Mouse (Mus musculus) erythroblast, embryonic 14.5 days (primary cell): Measurements from ENCODE around the gene Hoxd10. TPM values are rescaled to one million over a fixed set of nuclear protein-coding genes. Genes with fewer than 3 reads are reported as not detected.

ENCODE experiments used
- H3K27me3 ChIP-seq: 2 replicates; pipeline ENCODE4 v1.6.1; 2012; ENCODE audit warnings: inconsistent platforms; ENCODE audit not compliant: control insufficient read depth
- H3K36me3 ChIP-seq: 2 replicates; pipeline ENCODE4 v1.6.1; 2012; ENCODE audit warnings: mild to moderate bottlenecking, inconsistent platforms; ENCODE audit not compliant: control insufficient read depth
- H3K4me1 ChIP-seq: 2 replicates; pipeline ENCODE4 v1.6.1; 2012; ENCODE audit warnings: inconsistent platforms; ENCODE audit not compliant: control insufficient read depth
- H3K4me3 ChIP-seq: replicated peaks from 2 replicates; pipeline ENCODE3; 2012; ENCODE audit warnings: moderate library complexity, mild to moderate bottlenecking, inconsistent platforms
- H3K9me3 ChIP-seq: 2 replicates; pipeline ENCODE4 v1.6.1; 2012; ENCODE audit warnings: low read length, inconsistent platforms, mixed read lengths; ENCODE audit not compliant: control insufficient read depth
- GATA1 ChIP-seq: IDR thresholded peaks from 2 replicates; pipeline ENCODE4 v1.6.1; 2012; ENCODE audit warnings: low read length, inconsistent platforms, mixed read lengths
- TAL1 ChIP-seq: IDR thresholded peaks from 3 replicates; pipeline ENCODE4 v1.6.1; 2012; ENCODE audit warnings: low read length, inconsistent platforms, mixed read lengths
- polyA plus RNA-seq: library from polyadenylated mRNA; stranded (reverse); fragments of >175 nt; gene quantifications from 2 replicates; pipeline ENCODE4 v1.2.3, GENCODE M21; 2012

The Hoxd10 gene
- polyA plus RNA-seq, 1 experiment, result not detected

DNA sequence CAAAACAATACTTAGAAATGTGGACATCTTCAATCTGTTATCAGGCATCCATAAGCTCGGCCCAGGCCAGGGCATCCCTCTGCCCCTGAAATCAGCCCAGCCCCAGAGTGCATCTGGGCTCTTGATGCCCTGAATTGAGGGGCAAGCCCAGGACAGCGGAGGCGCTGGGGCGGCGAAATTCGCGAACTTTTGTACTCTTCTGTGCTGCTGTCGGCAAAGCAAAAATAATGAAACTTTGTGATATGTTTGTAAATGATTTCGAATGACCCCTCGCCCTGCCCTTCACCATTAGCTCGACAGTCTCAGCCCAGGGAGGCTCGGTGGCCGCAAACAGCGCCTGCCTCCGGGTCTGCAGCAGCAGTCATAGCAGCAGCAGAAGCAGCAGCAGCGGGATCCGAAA, 33.4 kb downstream of the Hoxd10 start:
- TF ChIP-seq TAL1 (no peak), GATA1 (no peak)
- no peak overlapping the region for H3K4me3 ChIP-seq
- no peaks in the 10 kb centered on the region for H3K36me3 ChIP-seq
- peaks cover 94% of the 10 kb centered on the region for H3K27me3 ChIP-seq
- H3K9me3 ChIP-seq, result no peaks in the 10 kb centered on the region
- no peaks in the 10 kb centered on the region for H3K4me1 ChIP-seq

GRCm38 (mm10) chr2:74726551-74726950, 34.8 kb downstream of the Hoxd10 start, which contains the start of gene Gm28230:
Gene Gm28230, plus strand, starts transcription at chr2:74726728.
- Histone ChIP-seq H3K4me3 (no peak within 1 kb of the TSS), H3K4me1 (no peaks in the 10 kb centered on the region), H3K36me3 (no peaks in the 10 kb centered on the region), H3K9me3 (no peaks in the 10 kb centered on the region), H3K27me3 (peaks cover 99% of the 10 kb centered on the region)
- TF ChIP-seq TAL1, result no peak
- no peak for TF ChIP-seq GATA1

GRCm38 (mm10) chr2:74726973-74727639, 35.4 kb downstream of the Hoxd10 start:
- no peak overlapping the region for H3K4me3 ChIP-seq
- TF ChIP-seq GATA1 (no peak), TAL1 (no peak)
- no peaks in the 10 kb centered on the region for H3K9me3 ChIP-seq
- peaks cover 99% of the 10 kb centered on the region for H3K27me3 ChIP-seq
- no peaks in the 10 kb centered on the region for H3K36me3 ChIP-seq
- no peaks in the 10 kb centered on the region for H3K4me1 ChIP-seq

GRCm38 (mm10) chr2:74727640-74728302, 36.0 kb downstream of the Hoxd10 start:
- H3K4me1 ChIP-seq, result no peaks in the 10 kb centered on the region
- no peaks in the 10 kb centered on the region for H3K36me3 ChIP-seq
- TF ChIP-seq GATA1 (no peak), TAL1 (no peak)
- peaks cover 99% of the 10 kb centered on the region for H3K27me3 ChIP-seq
- H3K4me3 ChIP-seq, result no peak overlapping the region
- H3K9me3 ChIP-seq, result no peaks in the 10 kb centered on the region

DNA sequence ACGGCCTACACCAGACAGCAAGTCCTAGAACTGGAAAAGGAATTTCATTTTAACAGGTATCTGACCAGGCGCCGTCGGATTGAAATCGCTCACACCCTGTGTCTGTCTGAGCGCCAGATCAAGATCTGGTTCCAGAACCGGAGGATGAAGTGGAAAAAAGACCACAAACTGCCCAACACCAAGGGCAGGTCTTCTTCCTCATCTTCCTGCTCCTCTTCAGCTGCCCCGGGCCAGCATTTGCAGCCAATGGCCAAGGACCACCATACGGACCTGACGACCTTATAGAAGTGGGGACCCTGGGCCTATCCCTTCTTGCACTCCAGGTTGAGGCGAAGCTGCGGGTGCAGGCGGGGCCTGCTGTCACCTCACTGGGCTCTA, 36.6 kb downstream of the Hoxd10 start:
- H3K27me3 ChIP-seq, result peaks cover 99% of the 10 kb centered on the region
- no peaks in the 10 kb centered on the region for H3K36me3 ChIP-seq
- H3K9me3 ChIP-seq, result no peaks in the 10 kb centered on the region
- no peak for TF ChIP-seq GATA1
- TF ChIP-seq TAL1, result no peak
- no peak overlapping the region for H3K4me3 ChIP-seq
- no peaks in the 10 kb centered on the region for H3K4me1 ChIP-seq

GRCm38 (mm10) chr2:74730331-74730730, 38.6 kb downstream of the Hoxd10 start:
- Histone ChIP-seq H3K27me3 (peaks cover 99% of the 10 kb centered on the region), H3K4me3 (no peak overlapping the region), H3K4me1 (no peaks in the 10 kb centered on the region), H3K36me3 (no peaks in the 10 kb centered on the region), H3K9me3 (no peaks in the 10 kb centered on the region)
- TF ChIP-seq GATA1 (no peak), TAL1 (no peak)

DNA sequence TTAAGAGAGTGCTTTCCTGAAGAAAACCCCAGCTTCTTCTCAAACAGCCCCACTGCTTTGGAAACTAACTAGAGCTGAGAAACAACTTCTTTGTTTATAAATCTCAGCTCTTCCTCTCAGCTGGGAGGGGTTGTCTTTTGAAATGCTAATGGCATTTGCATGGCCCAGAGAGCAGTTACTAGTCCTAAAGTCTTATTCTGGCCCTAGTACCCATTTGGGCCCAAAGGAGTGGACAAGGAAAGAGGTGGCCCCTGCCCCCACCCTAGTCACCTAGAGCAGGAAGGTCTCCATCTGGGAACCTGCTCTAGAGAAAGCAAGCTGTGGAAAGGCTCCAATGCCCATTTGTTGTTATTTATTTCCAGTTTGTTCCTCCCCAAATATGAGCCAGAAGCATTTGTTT, 39.3 kb downstream of the Hoxd10 start:
- Histone ChIP-seq H3K36me3 (no peaks in the 10 kb centered on the region), H3K9me3 (no peaks in the 10 kb centered on the region), H3K4me3 (no peak overlapping the region), H3K27me3 (peaks cover 99% of the 10 kb centered on the region), H3K4me1 (no peaks in the 10 kb centered on the region)
- TF ChIP-seq TAL1 (no peak), GATA1 (no peak)

DNA sequence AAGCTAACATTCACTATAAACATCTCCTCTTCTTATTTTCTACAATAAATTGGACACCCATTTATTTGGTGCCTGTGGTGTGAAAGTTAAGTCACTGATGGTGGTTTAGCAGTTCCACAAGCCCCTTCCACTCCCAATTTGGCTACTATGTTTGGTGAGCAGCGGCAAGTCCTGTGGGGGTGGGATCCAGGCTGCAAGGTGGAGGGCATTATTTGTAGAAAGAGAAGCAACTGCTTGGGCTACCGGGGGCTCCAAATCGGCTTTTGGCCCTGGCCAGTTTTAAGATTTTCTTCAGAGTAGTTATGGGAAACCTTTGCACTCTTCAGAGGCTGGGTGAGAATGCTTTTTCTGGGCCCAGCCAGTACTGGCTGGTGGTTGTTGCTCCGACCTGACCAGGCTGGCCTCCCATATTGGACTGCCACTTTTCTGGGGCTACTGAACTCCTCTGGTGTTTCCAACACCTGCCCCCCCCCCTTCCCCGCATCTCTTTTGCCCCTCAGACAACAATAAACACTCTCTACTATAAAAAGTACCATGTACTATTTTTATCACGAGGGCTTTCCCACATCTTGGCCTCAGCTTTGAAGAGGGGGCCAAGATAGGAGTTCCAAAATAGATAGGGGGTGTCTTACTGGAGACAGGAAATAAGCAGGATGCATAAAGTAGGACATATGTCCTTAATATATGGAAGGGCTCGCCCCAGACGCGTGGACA, 40.2 kb downstream of the Hoxd10 start:
- no peaks in the 10 kb centered on the region for H3K36me3 ChIP-seq
- no peaks in the 10 kb centered on the region for H3K9me3 ChIP-seq
- H3K27me3 ChIP-seq, result peaks cover 99% of the 10 kb centered on the region
- no peak overlapping the region for H3K4me3 ChIP-seq
- TF ChIP-seq GATA1 (no peak), TAL1 (no peak)
- H3K4me1 ChIP-seq, result no peaks in the 10 kb centered on the region

DNA sequence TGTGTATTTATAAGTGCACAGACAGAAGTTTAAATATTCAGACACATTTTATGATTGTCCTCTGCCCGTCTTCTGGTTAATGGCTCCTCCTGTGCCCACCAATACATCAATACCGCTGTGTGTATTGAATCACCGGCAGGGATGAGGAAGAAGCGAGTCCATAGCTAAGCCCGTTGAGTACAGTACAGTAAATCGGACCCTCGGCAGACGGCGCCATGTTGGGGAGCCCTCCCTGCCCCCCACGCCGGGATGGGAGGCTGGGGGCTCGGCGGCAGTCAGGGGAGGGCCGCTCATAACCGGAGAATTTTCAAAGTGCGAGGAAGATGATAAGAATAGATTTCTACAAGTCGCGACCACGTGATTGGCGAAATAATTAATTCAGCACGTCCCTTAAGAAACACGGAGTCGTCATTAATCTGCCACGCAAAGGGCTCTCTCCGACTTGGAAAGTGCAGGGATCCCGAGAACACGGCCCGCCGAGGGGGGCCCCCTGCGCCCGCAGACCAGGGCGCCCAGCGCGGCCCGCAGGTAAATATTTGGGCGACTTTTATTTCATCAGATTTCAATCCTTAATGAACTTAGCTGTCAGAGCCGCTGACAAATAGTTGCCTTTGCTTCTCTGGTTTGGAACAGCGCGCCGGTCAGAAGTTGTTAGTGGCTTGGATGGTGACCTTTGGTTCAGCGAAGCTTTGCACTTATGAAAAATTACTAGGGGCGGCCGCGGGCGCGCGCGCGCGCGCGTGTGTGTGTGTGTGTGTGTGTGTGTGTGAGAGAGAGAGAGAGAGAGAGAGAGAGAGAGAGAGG, 41.0 kb downstream of the Hoxd10 start:
- no peak overlapping the region for H3K4me3 ChIP-seq
- peaks cover 99% of the 10 kb centered on the region for H3K27me3 ChIP-seq
- no peaks in the 10 kb centered on the region for H3K36me3 ChIP-seq
- no peaks in the 10 kb centered on the region for H3K4me1 ChIP-seq
- H3K9me3 ChIP-seq, result no peaks in the 10 kb centered on the region
- TF ChIP-seq TAL1 (no peak), GATA1 (no peak)
